Mouse (Mus musculus) MEL (cell line): Measurements from ENCODE around the gene Eif2a. TPM values are rescaled to one million over a fixed set of nuclear protein-coding genes. Genes with fewer than 3 reads are reported as not detected.
"Not testable (repeated sequence)": the region's sequence is repeated elsewhere in the genome, so short reads cannot be mapped to it uniquely, and the experiment has no call there.

Source experiments
- DNase-seq: peaks from one replicate; pipeline ENCODE4 v3.0.0; 2011; ENCODE audit warnings: low read depth, low spot score
- H3K27ac ChIP-seq: 2 replicates; pipeline ENCODE4 v1.5.1; 2012; ENCODE audit warnings: low read depth, mild to moderate bottlenecking, control low read depth, low read length, moderate library complexity; ENCODE audit not compliant: control insufficient read depth
- H3K27me3 ChIP-seq, 2 experiments: fragments of 150-350 bp in 1 of 2; sonication (generic) in 1 of 2; 2 replicates each; pipeline ENCODE4 v1.6.1; 2012; ENCODE audit warnings: low read length in 2 of 2, mild to moderate bottlenecking in 2 of 2, improper control_type of control experiment in 1 of 2, moderate library complexity in 1 of 2; ENCODE audit not compliant: insufficient read depth in 2 of 2, control insufficient read depth in 1 of 2
- H3K36me3 ChIP-seq, 2 experiments: 2 replicates each; pipeline ENCODE4 v1.6.1; 2012 to 2014; ENCODE audit warnings: low read length in 2 of 2, improper control_type of control experiment in 1 of 2, inconsistent platforms in 1 of 2, mild to moderate bottlenecking in 1 of 2; ENCODE audit not compliant: insufficient read depth in 2 of 2, control insufficient read depth in 1 of 2
- H3K4me1 ChIP-seq, 2 experiments: fragments of 150-350 bp in 1 of 2; sonication (generic) in 1 of 2; 2 replicates each; pipeline ENCODE4 v1.6.1; 2012; ENCODE audit warnings: low read length in 2 of 2, improper control_type of control experiment in 1 of 2, mild to moderate bottlenecking in 1 of 2; ENCODE audit not compliant: insufficient read depth in 2 of 2, control insufficient read depth in 1 of 2
- H3K4me3 ChIP-seq, 2 experiments: fragments of 150-350 bp in 1 of 2; sonication (generic) in 1 of 2; 2 replicates each; pipeline ENCODE4 v1.5.1; 2012; ENCODE audit warnings: low read depth in 2 of 2, low read length in 2 of 2, mild to moderate bottlenecking in 2 of 2, moderate library complexity in 2 of 2, control low read depth in 1 of 2, improper control_type of control experiment in 1 of 2; ENCODE audit not compliant: control insufficient read depth in 1 of 2, insufficient read depth in 1 of 2
- H3K79me2 ChIP-seq: 2 replicates; pipeline ENCODE4 v1.6.1; 2012; ENCODE audit warnings: mild to moderate bottlenecking, low read length, moderate library complexity; ENCODE audit not compliant: control insufficient read depth, poor library complexity, insufficient read depth
- H3K9ac ChIP-seq: 2 replicates; pipeline ENCODE4 v1.6.1; 2012; ENCODE audit warnings: low read depth, mild to moderate bottlenecking, control low read depth, low read length, moderate library complexity; ENCODE audit not compliant: control insufficient read depth, poor library complexity, severe bottlenecking
- H3K9me3 ChIP-seq: fragments of 150-350 bp; sonication (generic); replicated peaks from 2 replicates; pipeline ENCODE4 v1.6.1; 2012; ENCODE audit warnings: mild to moderate bottlenecking, low read length, improper control_type of control experiment, moderate library complexity; ENCODE audit not compliant: insufficient read depth
- BHLHE40 ChIP-seq: IDR thresholded peaks from 2 replicates; pipeline ENCODE4 v1.6.1; 2012; ENCODE audit warnings: low read depth, mild to moderate bottlenecking, inconsistent platforms, low read length, improper control_type of control experiment, borderline replicate concordance
- EP300 ChIP-seq, 2 experiments: IDR thresholded peaks; 2 replicates each; pipeline ENCODE4 v1.6.1; 2011; ENCODE audit warnings: improper control_type of control experiment in 2 of 2, low read length in 2 of 2, low read depth in 1 of 2, mild to moderate bottlenecking in 1 of 2
- GABPA ChIP-seq: IDR thresholded peaks from 2 replicates; pipeline ENCODE4 v1.6.1; 2012; ENCODE audit warnings: low read depth, mild to moderate bottlenecking, inconsistent platforms, low read length, improper control_type of control experiment, moderate library complexity
- HCFC1 ChIP-seq: IDR thresholded peaks from 2 replicates; pipeline ENCODE4 v1.6.1; 2012; ENCODE audit warnings: low read depth, mild to moderate bottlenecking, inconsistent platforms, low read length, improper control_type of control experiment, moderate library complexity
- MEF2A ChIP-seq: IDR thresholded peaks from 2 replicates; pipeline ENCODE4 v1.6.1; 2014; ENCODE audit warnings: low read depth, mild to moderate bottlenecking, inconsistent platforms, low read length, improper control_type of control experiment; ENCODE audit not compliant: poor library complexity, insufficient replicate concordance, severe bottlenecking; ENCODE audit errors: extremely low read depth
- MYB ChIP-seq: IDR thresholded peaks from 2 replicates; pipeline ENCODE4 v1.6.1; 2011; ENCODE audit warnings: mild to moderate bottlenecking, low read depth, low read length, improper control_type of control experiment
- SIN3A ChIP-seq: IDR thresholded peaks from 2 replicates; pipeline ENCODE4 v1.6.1; 2012; ENCODE audit warnings: low read length, improper control_type of control experiment, inconsistent platforms
- TAL1 ChIP-seq: IDR thresholded peaks from 2 replicates; pipeline ENCODE4 v1.6.1; 2012; ENCODE audit warnings: mild to moderate bottlenecking, inconsistent platforms, low read length, moderate library complexity, mixed read lengths
- USF2 ChIP-seq, 2 experiments: IDR thresholded peaks; 2 replicates each; pipeline ENCODE4 v1.6.1; 2011 to 2012; ENCODE audit warnings: improper control_type of control experiment in 2 of 2, low read length in 2 of 2, borderline replicate concordance in 1 of 2, inconsistent platforms in 1 of 2, low read depth in 1 of 2, mild to moderate bottlenecking in 1 of 2; ENCODE audit not compliant: insufficient read depth in 1 of 2
- ZMIZ1 ChIP-seq: IDR thresholded peaks from 2 replicates; pipeline ENCODE4 v1.6.1; 2012; ENCODE audit warnings: low read depth, mild to moderate bottlenecking, inconsistent platforms, low read length, improper control_type of control experiment, moderate library complexity
- polyA plus RNA-seq, 2 experiments: library from polyadenylated mRNA; stranded (reverse) in 1 of 2; unstranded in 1 of 2; fragments of >175 nt in 1 of 2; fragments of >200 nt in 1 of 2; gene quantifications; 2 replicates each; pipeline versions ENCODE4 v1.2.1 to v1.2.4; 2012; ENCODE audit warnings: low replicate concordance in 2 of 2, low read depth in 1 of 2; ENCODE audit not compliant: insufficient read length in 2 of 2, insufficient read depth in 1 of 2, missing spikeins in 1 of 2
- total RNA-seq: library from RNA; depleted of rRNA; stranded (reverse); fragments of 300-350 nt; gene quantifications from 2 replicates; pipeline ENCODE4 v1.2.3, GENCODE M21; 2012; rRNA removed

Eif2a gene
- total and polyA plus RNA-seq, 3 experiments = 67.3 to 192 (median 70.2) TPM

DNA sequence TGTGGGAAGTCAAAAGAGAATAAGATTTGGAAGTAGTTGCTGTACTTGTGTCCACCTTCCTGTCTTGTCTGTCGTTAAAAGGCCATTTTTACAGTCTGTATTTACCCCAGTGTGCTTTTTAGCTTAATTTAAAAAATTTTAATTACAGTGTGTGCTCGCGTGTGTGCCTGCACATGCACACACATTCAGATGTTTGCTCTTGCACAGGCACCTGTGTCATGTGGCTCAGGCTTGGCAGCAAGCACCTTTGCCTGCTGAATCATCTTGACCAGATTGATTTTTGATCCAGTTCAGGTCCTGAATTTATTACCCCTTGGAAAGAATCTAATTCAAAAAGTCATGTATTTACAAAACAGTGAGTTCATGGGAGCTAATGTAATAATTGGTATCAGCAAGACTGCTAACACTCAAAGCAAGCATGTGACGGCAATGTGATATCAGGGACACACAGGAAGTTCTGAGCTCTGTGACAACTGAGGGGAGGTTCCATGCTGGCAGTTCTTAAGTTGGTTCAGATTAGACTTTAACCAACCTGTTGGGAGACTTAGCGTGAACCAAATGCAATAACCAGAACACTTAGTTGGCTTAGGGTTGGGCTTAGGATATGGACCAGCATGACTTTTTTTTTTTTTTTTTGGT lies 57.3 kb downstream of the Eif2a start (continued):
- no peak for TF ChIP-seq HCFC1
- 0 out of 2 replicates have a peak, but pooled peaks have one; percentile 22 for TF ChIP-seq ZMIZ1

DNA sequence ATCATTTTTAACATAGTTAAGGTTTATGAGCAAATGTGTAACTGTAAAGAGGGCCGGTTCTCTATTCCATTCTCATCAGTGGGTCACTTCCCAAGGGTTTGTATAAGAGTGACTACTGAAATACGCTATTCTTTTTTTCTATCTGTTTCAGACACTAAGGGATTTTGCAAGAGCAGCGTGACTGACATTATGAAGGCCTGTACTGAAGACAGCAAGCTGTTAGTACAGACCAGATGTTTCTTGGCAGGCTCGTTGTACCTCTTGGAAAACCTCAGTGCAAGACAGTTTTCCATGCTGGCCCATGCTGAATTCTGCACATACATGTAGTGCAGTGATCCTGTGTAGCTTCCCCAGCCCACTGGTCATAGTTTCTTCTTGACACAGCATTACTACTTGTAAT lies 64.9 kb downstream of the Eif2a start:
- H3K36me3 ChIP-seq = peaks cover 0 to 28% of the 10 kb centered on the region in 2 experiments; a peak in 2 of 4 replicates
- not testable (repeated sequence) for H3K27ac ChIP-seq, DNase-seq, H3K4me1 ChIP-seq, H3K9ac ChIP-seq, H3K79me2 ChIP-seq, H3K27me3 ChIP-seq, H3K9me3 ChIP-seq, H3K4me3 ChIP-seq

DNA sequence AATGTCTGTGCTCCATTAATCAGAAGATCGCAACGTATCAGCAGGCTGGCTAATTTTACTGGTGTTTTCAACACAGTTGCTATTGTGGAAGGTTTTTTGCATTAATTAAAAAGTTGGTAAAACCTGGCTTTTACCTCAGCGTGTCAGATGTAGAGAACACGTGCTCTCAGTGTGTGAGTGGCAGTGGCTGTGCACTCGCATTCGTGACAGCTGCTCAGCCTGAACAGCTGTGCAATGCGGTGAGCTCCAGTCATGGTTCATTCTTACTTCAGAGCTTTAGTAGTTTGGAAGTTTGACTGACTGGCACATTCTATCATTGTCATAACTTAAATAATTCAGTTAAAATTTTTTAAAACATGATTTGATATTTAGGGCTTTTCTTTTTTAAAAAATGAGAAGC lies 67.0 kb downstream of the Eif2a start:
- not testable (repeated sequence) for H3K4me3 ChIP-seq, H3K9ac ChIP-seq, H3K79me2 ChIP-seq, H3K4me1 ChIP-seq, H3K27me3 ChIP-seq, H3K27ac ChIP-seq, H3K9me3 ChIP-seq, DNase-seq
- H3K36me3 ChIP-seq = peaks cover 0 to 22% of the 10 kb centered on the region in 2 experiments; a peak in 2 of 4 replicates

DNA sequence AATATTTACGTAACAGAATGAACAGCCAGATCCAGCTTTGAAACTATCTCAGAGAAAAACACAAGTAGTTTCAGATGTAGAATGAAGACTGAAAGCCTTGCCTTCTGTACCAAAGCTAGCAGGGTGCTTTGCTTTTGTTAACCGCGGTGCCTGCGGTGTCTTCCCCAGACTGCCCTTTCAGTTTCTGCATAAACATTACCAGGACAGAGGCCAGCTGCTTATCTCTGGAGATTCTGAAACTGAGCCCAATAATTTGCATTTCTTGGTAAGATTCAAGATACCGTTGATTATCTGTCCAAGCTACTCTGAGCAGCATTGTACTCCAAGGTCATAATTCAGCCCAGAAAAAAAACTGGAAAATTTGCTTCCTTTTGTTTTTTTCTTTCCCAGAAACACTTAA lies 68.0 kb downstream of the Eif2a start:
- H3K36me3 ChIP-seq = peaks cover 0 to 17% of the 10 kb centered on the region in 2 experiments; a peak in 2 of 4 replicates

More for the DNA sequence above, 68.0 kb downstream of the Eif2a start:
- no peak overlapping the region for H3K27ac ChIP-seq
- no peaks in the 10 kb centered on the region for H3K4me1 ChIP-seq
- DNase-seq = no peak
- H3K9me3 ChIP-seq = no peaks in the 10 kb centered on the region
- no peaks in the 10 kb centered on the region for H3K27me3 ChIP-seq
- H3K9ac ChIP-seq = no peak overlapping the region
- TF ChIP-seq EP300 (IDR thresholded peaks at IDR 0.05; ENCODE audit: low read depth in 1 of 2, low read length in 2 of 2) (no peak), USF2 (IDR thresholded peaks at IDR 0.05; ENCODE audit: borderline replicate concordance in 1 of 2, insufficient read depth in 1 of 2, low read depth in 1 of 2, low read length in 2 of 2) (no peak), BHLHE40 (no peak), MYB (no peak), TAL1 (no peak), SIN3A (no peak), MEF2A (no peak), GABPA (no peak)
- H3K4me3 ChIP-seq = no peak overlapping the region
- H3K79me2 ChIP-seq = no peaks in the 10 kb centered on the region

Other genes starting within 250 kb of the Eif2a start
- 10.7 and 10.9 TPM in 2 replicates for gene Tsc22d2, start 111.1 kb upstream of the Eif2a start, total RNA-seq
- 10 to 100 TPM in 1 of 2 experiments, not detected in 1; 13.3 TPM for gene Tsc22d2, start 111.1 kb upstream of the Eif2a start, polyA plus RNA-seq
- gene Serp1, start 71 bp downstream of the Eif2a start, total RNA-seq = 78.7 and 96.3 TPM in 2 replicates
- gene Serp1, start 71 bp downstream of the Eif2a start, polyA plus RNA-seq = 10 to 100 TPM; 80.5 to 83.8 TPM
- gene Selenot, start 50.8 kb downstream of the Eif2a start, total RNA-seq = 78.3 and 83.9 TPM in 2 replicates
- gene Selenot, start 50.8 kb downstream of the Eif2a start, polyA plus RNA-seq = 100 to 1,000 TPM in 1 of 2 experiments, 10 to 100 TPM in 1; 89.5 to 107 TPM
- gene Erich6, start 111.4 kb downstream of the Eif2a start, total RNA-seq = not detected in 2 replicates
- gene Erich6, start 111.4 kb downstream of the Eif2a start, polyA plus RNA-seq = under 1 TPM in 1 of 2 experiments, not detected in 1; 0.08 TPM
- 17.6 and 20.4 TPM in 2 replicates for gene Siah2, start 166.6 kb downstream of the Eif2a start, total RNA-seq
- 10 to 100 TPM; 22.5 to 58.1 TPM for gene Siah2, start 166.6 kb downstream of the Eif2a start, polyA plus RNA-seq